Mouse (Mus musculus) hindbrain, embryonic 10.5 days (tissue): Measurements from ENCODE around the gene Akap13. TPM values are rescaled to one million over a fixed set of nuclear protein-coding genes. Genes with fewer than 3 reads are reported as not detected.

Experiments used
- DNase-seq: peaks from one replicate; pipeline ENCODE4 v3.0.0-alpha.2; 2017; ENCODE audit warnings: low spot score
- H3K27ac ChIP-seq: fragments of 300-500 bp; sonication (generic); 2 replicates; pipeline ENCODE4 v1.5.1; 2016; ENCODE audit warnings: mild to moderate bottlenecking, moderate library complexity
- H3K27me3 ChIP-seq: fragments of 300-500 bp; sonication (generic); 2 replicates; pipeline ENCODE4 v1.6.1; 2016; ENCODE audit warnings: mild to moderate bottlenecking; ENCODE audit not compliant: poor library complexity, insufficient read depth, severe bottlenecking
- H3K36me3 ChIP-seq: fragments of 300-500 bp; sonication (generic); 2 replicates; pipeline ENCODE4 v1.6.1; 2016; ENCODE audit warnings: mild to moderate bottlenecking, moderate library complexity
- H3K4me1 ChIP-seq: fragments of 300-500 bp; sonication (generic); replicated peaks from 2 replicates; pipeline ENCODE4 v1.6.1; 2016; ENCODE audit warnings: mild to moderate bottlenecking
- H3K4me3 ChIP-seq: fragments of 300-500 bp; sonication (generic); 2 replicates; pipeline ENCODE4 v1.5.1; 2016; ENCODE audit warnings: mild to moderate bottlenecking, moderate library complexity
- H3K9me3 ChIP-seq: fragments of 300-500 bp; sonication (generic); 2 replicates; pipeline ENCODE4 v1.6.1; 2016; ENCODE audit warnings: mild to moderate bottlenecking, moderate library complexity
- WGBS: fragments of 180-500 bp; shearing (Covaris S2); methylation state at CpG from one replicate; pipeline ENCODE4 v1.1.7; 2016; 5-methylcytosine and 5-hydroxymethylcytosine counted together
- polyA plus RNA-seq: library from polyadenylated mRNA; unstranded; fragments of >200 nt; fragmentation: Nextera tagmentation; extraction: Ambion mirVana; gene quantifications from 2 replicates; pipeline ENCODE4 v1.2.1, GENCODE M21; 2016

The Akap13 gene
- 24.9 and 27.5 TPM in 2 replicates for polyA plus RNA-seq

DNA sequence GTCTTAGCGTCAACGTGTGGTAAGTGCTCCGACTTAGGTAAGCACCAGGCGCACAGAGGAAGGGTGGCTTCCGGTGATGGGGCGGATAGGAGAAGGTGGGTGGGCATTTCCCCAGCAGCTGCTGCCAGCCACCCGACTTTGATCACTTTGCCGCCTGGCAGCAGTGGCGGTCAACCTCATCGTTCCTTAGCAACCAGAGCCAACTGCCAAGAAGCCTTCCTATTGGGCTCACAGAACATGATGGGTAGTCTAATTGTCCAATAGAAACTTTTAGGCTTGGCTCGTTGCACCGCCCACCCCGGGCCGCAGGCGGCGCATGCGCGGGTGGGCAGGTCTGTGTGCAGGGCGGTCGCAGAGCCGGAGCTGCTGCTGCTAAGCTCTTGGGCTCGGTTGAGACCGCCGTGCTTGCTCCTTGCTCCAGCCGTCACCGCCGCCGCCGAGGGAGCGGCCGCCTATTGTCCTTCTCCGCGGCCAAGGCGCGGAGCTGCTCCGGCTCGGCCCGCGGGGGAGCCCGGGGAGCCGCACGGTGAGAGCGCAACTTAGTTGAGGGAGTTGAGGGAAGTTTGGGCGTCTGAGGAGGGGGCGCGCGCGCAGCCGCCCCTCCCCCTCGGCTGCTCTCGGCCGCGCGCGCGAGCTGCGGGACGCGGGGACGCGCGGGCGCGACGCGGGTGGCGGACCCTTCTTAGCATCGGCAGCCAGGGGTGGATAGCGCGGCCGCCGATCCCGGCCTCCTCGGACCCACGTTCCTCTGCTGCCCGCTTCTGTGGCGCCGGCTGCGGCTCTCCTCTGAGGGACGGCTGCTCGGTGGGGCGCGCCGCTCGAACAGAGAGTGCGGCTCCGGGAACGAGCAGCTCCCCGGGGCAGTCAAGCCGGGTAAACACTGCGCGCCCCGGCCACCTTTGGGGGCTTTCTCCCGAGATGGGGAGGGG lies at the start of gene Akap13:
Gene Akap13 (plus strand): TSS at position 312 of the 929 bp plus-strand sequence.
- Histone ChIP-seq H3K27me3 (no peaks in the 10 kb centered on the region), H3K4me3 (peak within 1 kb of the TSS; percentile 93), H3K36me3 (no peaks in the 10 kb centered on the region), H3K4me1 (peaks cover 22% of the 10 kb centered on the region), H3K9me3 (0 out of 2 replicates have a peak, but pooled peaks cover 3% of the 10 kb centered on the region), H3K27ac (peak within 1 kb of the TSS; percentile 97)
- peak; percentile 98 for DNase-seq
- under 1% methylated on average over 80 of the region's 94 CpGs for WGBS

DNA sequence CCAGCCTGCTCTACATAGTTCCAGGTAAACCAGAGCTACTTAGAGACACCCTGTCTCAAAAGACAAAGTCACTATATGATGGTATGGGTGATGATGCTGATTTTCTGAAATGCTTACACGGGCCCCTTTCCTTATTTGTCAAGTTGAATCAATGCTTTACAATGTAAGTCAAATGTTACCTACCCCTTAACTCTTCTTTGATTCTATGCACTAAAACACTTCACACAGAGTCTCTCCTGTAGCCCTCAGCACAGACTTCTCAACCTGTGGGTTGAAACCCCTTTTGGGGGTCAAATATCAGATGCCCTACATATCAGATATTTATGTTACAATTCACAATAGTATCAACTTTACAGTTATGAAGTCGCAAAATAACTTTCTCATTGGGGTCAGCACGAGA lies 44.7 kb upstream of the Akap13 start:
- no peak overlapping the region for H3K27ac ChIP-seq
- H3K9me3 ChIP-seq = no peaks in the 10 kb centered on the region
- H3K4me3 ChIP-seq = no peak overlapping the region
- no peaks in the 10 kb centered on the region; the same call in 1 of the 2 replicates for H3K27me3 ChIP-seq
- DNase-seq = no peak
- peaks cover 5% of the 10 kb centered on the region for H3K4me1 ChIP-seq
- 87% methylated on average over 3 of the region's 3 CpGs for WGBS
- no peaks in the 10 kb centered on the region for H3K36me3 ChIP-seq

GRCm38 (mm10) chr7:75411226-75411625 lies 44.1 kb upstream of the Akap13 start:
- H3K4me3 ChIP-seq = no peak overlapping the region
- H3K27me3 ChIP-seq = no peaks in the 10 kb centered on the region; the same call in 1 of the 2 replicates
- H3K27ac ChIP-seq = no peak overlapping the region
- H3K36me3 ChIP-seq = no peaks in the 10 kb centered on the region
- no peak for DNase-seq
- 78% methylated on average over 6 of the region's 6 CpGs for WGBS
- H3K9me3 ChIP-seq = no peaks in the 10 kb centered on the region
- H3K4me1 ChIP-seq = peaks cover 5% of the 10 kb centered on the region

DNA sequence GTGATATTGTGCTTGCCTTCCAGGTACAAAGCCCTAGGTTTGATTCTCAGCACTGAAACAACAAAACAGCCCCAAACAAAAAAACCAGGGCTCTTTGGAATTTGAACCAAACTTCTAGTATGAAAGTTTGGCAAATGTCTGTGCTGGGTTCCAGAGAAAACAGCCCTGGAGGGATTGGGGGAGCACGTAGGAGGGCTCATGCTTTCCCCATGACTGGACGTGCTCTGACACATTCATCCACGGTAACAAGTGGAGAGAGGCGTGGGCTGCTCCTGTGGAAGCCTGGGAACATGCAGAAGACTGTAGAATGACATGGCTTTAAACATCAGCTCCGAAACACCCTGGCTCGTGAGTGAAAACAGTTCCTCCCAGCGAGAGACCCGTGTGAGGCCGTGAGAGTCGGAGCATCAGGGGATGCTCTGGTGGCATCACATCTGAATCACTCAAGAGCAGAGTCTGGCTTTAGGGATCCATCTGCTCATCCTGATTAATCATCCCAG lies 43.3 kb upstream of the Akap13 start:
- Histone ChIP-seq H3K4me1 (peaks cover 5% of the 10 kb centered on the region), H3K27me3 (no peaks in the 10 kb centered on the region; the same call in 1 of the 2 replicates), H3K27ac (no peak overlapping the region), H3K9me3 (no peaks in the 10 kb centered on the region), H3K4me3 (no peak overlapping the region), H3K36me3 (no peaks in the 10 kb centered on the region)
- DNase-seq = no peak
- WGBS = 88% methylated on average over 10 of the region's 10 CpGs

DNA sequence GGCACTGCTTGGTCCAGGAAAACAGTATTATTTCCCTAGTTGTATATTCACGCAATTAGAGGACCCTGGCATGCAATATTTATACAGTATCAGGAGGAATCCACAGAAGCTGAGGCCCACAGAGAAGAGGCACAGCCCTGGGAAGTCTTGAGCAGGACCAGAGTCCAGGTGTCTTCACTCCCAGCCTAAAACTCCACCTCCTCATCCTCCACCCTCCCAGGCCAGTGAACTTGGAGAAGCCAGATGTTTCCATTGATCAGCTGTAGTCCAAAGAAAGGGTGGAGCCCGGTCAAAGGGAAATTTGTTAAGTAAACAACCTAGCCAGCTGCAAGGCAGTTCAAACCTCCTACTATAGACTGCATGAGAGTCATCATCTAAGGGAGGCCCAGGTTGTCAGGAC lies 42.8 kb upstream of the Akap13 start:
- Histone ChIP-seq H3K27ac (no peak overlapping the region), H3K27me3 (peaks cover 2% of the 10 kb centered on the region; the same call in 1 of the 2 replicates)
- 79% methylated on average over 2 of the region's 2 CpGs for WGBS

DNA sequence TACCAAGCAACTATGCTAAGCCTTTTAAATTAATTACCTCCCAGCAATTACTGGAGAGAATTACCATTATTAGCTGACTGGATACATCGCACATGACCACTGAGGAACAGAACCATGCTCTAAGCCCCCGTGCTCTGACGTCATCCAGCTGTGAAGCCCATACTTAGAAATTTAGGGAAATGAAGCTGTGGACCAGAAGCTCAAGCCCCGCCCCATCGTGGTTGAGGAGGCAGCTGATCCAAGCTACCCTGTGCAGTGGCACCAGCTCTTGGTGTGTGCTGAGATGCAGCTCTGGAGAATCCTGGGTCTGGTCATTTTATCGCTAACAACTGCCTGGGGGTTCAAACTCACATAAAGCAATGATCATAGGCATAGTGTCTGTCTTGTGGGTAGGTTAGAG lies 41.4 kb upstream of the Akap13 start:
- Histone ChIP-seq H3K4me3 (no peak overlapping the region), H3K36me3 (no peaks in the 10 kb centered on the region), H3K4me1 (peaks cover 5% of the 10 kb centered on the region), H3K9me3 (no peaks in the 10 kb centered on the region), H3K27ac (no peak overlapping the region), H3K27me3 (peaks cover 3% of the 10 kb centered on the region; the same call in 1 of the 2 replicates)
- no peak for DNase-seq
- WGBS = 47% methylated on average over 6 of the region's 6 CpGs

More for the DNA sequence above, 42.8 kb upstream of the Akap13 start:
- no peak overlapping the region for H3K4me3 ChIP-seq
- DNase-seq = no peak
- H3K9me3 ChIP-seq = no peaks in the 10 kb centered on the region
- no peaks in the 10 kb centered on the region for H3K36me3 ChIP-seq
- peaks cover 5% of the 10 kb centered on the region for H3K4me1 ChIP-seq

GRCm38 (mm10) chr7:75414316-75414715 lies 41.0 kb upstream of the Akap13 start:
- no peak for DNase-seq
- WGBS = 29% methylated on average over 3 of the region's 3 CpGs
- H3K36me3 ChIP-seq = no peaks in the 10 kb centered on the region

DNA sequence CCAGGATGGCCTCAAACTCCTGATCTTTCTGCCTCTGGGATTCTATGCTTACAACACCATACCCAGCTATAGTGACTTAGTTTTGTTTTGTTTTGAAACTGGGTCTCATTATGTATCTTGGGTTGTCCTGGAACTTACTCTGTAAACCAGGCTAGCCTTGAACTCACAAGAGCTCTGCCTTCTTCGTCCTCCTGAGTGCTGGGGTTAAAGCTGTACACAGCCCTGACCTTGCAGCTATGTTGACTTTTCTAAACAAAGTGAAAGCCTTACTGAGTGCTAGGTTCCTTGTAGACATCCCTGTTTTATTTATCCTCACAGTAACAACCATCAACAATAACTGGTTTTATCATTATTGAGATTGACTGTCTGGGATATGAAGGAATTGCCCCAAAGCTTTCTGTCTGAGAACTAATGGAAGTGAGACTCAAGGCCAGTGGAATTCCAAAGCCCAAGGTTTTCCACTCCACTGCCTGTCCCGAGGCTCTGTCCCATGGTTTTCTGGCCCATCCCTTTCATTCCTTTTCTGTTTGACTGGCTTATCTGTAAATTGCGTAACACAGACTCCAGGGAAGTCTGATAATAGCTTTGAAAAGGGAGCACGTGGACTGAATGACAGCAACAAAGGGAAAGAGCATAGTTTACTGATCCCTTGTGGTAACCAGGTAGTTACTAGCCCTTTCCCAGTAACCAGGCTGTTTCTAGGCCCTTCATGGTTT lies 40.0 kb upstream of the Akap13 start:
- no peak for DNase-seq
- no peaks in the 10 kb centered on the region for H3K36me3 ChIP-seq
- H3K9me3 ChIP-seq = no peaks in the 10 kb centered on the region
- no peak overlapping the region for H3K27ac ChIP-seq
- peaks cover 3% of the 10 kb centered on the region; the same call in 1 of the 2 replicates for H3K27me3 ChIP-seq
- 40% methylated on average over 4 of the region's 4 CpGs for WGBS
- peaks cover 5% of the 10 kb centered on the region for H3K4me1 ChIP-seq
- no peak overlapping the region for H3K4me3 ChIP-seq

More at GRCm38 (mm10) chr7:75414316-75414715, 41.0 kb upstream of the Akap13 start:
- H3K9me3 ChIP-seq = no peaks in the 10 kb centered on the region
- H3K27ac ChIP-seq = no peak overlapping the region
- peaks cover 5% of the 10 kb centered on the region for H3K4me1 ChIP-seq
- H3K27me3 ChIP-seq = peaks cover 3% of the 10 kb centered on the region; the same call in 1 of the 2 replicates
- H3K4me3 ChIP-seq = no peak overlapping the region

DNA sequence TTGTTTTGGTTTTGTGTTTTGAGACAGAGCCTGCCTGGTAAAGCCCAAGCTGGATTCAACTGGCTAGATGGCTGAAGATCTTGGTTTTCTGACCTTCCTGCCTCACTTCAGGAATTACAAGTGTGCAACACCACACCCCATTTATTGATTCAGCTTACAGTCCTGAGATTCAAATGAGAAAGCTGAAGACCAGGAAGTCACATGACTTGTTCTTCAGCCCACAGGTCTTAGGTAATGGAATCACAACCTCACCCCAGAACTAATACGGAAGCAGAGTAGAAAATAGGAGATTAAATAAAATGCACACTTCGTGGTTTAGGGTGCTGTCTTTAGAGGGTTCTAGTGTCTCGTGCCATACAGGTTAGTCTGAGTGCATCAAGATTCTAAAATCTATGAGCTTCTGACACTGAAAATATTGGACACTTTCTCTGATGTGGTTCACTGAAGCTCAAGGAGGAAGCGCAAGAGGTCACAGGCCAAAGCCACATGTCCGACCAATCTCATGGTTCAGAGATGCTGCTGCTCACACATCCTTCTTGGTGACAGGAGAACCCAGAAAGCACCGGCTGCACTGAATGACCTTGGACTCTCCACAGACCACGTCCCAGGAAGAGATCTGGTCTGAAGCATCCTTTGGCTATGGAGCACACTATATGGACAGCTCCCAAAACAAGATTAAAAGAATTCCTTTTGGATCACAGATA lies 39.3 kb upstream of the Akap13 start:
- Histone ChIP-seq H3K27me3 (peaks cover 3% of the 10 kb centered on the region; the same call in 1 of the 2 replicates), H3K4me3 (no peak overlapping the region), H3K4me1 (peaks cover 5% of the 10 kb centered on the region), H3K9me3 (no peaks in the 10 kb centered on the region), H3K36me3 (no peaks in the 10 kb centered on the region), H3K27ac (no peak overlapping the region)
- DNase-seq = no peak
- WGBS = 85% methylated on average over 7 of the region's 7 CpGs

DNA sequence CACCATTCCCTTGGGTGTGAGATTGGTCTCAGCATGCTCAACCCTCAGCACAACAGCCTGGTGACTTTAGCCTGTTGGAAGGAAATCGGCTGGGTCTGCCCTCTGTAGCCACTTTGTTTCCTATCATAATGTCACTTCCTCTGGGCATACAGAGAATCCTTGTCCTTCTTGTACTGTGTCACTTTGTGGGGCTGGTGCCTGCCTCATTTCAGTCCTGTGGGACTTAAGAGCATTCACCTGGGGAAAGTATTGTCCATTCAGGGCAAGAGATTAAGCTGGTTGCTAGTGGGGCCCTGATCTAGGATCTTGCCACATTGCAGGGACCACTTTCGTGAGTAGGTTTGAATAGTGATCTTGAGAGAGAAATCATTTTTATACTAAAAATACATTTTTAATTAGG lies 34.4 kb upstream of the Akap13 start:
- Histone ChIP-seq H3K27me3 (0 out of 2 replicates have a peak, but pooled peaks cover 3% of the 10 kb centered on the region), H3K4me3 (no peak overlapping the region), H3K9me3 (no peaks in the 10 kb centered on the region), H3K4me1 (no peaks in the 10 kb centered on the region), H3K36me3 (no peaks in the 10 kb centered on the region), H3K27ac (no peak overlapping the region)
- DNase-seq = no peak
- 82% methylated on average over 2 of the region's 2 CpGs for WGBS

- Histone ChIP-seq H3K4me1 (no peaks in the 10 kb centered on the region), H3K9me3 (no peaks in the 10 kb centered on the region), H3K27me3 (no peaks in the 10 kb centered on the region), H3K4me3 (no peak overlapping the region), H3K27ac (no peak overlapping the region), H3K36me3 (no peaks in the 10 kb centered on the region)
- DNase-seq = no peak
- 65% methylated on average over 7 of the region's 7 CpGs for WGBS
Observed at GRCm38 (mm10) chr7:75424121-75424520, 31.2 kb upstream of the Akap13 start.

DNA sequence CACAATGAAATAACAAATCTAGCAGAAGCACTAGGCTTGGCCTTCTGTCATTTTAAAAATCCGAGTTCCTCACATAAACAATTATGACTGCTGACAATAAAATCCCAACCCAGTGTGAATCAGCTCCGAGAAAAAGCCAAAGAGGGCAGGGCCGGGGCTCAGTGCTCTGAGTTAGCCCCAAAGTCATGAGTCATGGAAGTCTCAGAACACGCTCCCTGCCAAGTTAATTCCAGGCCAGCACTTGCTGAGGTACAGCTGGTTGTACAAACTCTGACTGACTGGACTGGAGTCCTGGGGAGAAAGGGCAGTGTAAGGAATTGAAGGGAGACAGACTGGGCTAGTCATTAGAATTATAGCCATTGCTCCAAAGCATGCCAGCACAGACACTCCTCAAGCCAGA lies 28.0 kb upstream of the Akap13 start:
- Histone ChIP-seq H3K9me3 (no peaks in the 10 kb centered on the region), H3K4me1 (no peaks in the 10 kb centered on the region; the same call in 1 of the 2 replicates), H3K27me3 (no peaks in the 10 kb centered on the region), H3K27ac (no peak overlapping the region), H3K36me3 (no peaks in the 10 kb centered on the region), H3K4me3 (no peak overlapping the region)
- 81% methylated on average over 4 of the region's 4 CpGs for WGBS
- DNase-seq = no peak
